Mouse (Mus musculus) spleen, adult 18-20 months (tissue): ENCODE measurements at regions not wholly inside any gene's neighbourhood (a gene's known extent, or its start where the extent isn't known, plus 50 kb on each side); places are given as distances from the start of the nearest gene placed in this dataset.

Source experiments
- DNase-seq, 2 experiments: peaks; one replicate each; pipeline ENCODE4 v3.0.0; 2022; ENCODE audit warnings: mixed read lengths in 2 of 2

DNA sequence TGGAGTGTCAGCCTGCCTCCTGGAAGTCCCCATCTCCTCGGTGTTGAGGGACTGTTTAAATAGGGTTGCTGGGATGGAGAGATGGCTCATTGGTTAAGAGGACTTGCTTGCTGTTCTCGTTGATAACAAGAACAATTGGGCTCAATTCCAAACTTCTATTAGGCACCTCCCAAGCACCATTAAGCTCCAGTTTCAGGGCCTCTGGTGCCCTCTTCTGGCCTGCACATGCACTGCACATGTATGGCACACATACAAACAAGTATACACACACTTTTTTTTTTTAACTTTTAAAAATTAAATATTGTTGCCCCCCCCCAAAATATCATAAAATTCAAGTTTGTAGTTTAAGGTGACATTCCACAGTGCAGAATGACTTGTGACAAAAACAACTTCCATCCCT lies 162.3 kb downstream of the Bmp7 start:
- no peak for DNase-seq

- DNase-seq: no peak
These were observed 161.0 kb downstream of the Bmp7 start for GRCm38 (mm10) chr2:172779096-172779495.

- no peak for DNase-seq
These were observed 157.4 kb downstream of the Bmp7 start for GRCm38 (mm10) chr2:172782686-172783085.

DNA sequence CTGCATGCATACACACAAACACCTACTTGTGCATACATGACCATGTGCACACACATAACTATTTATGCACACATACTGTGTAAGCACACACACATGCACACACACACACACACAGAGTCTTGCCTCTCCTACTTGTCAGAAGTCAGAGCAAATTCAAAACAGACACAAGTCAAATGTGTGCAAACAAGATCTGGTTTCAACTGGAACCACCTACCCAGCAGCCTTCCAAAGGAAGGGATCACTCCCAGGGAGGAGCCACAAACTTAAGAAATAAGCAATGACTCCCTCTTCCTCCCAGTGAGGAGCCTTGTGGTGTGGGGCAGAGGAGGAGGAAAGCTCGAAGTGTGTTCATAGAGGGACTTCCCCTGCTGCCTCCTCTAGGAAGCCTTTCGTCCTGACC lies 153.8 kb downstream of the Bmp7 start:
- no peak for DNase-seq

- DNase-seq: no peak
These were observed 152.7 kb downstream of the Bmp7 start for GRCm38 (mm10) chr2:172787203-172787944.

DNA sequence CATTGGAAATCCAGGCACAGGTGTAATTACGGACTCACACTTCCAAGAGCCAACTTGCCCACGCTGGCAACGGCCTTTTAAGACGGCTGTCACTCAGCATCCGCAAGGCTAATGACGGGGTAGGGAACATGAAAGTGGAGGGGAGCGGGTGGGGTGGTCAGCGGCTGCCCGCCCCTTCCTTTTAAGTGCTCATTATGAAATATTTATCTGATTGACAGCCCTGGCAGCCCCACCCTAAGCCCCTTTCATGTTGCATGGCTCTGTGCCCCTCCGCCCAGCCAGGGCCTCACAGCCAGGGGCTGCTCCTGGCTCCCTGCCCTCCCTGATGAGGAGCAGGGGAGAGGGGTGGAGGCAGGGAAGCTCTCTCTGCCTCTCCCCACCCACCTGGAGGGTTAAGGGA lies 150.9 kb downstream of the Bmp7 start:
- no peak for DNase-seq

GRCm38 (mm10) chr2:172792555-172792954 lies 147.6 kb downstream of the Bmp7 start:
- DNase-seq: no peak

GRCm38 (mm10) chr2:172793991-172794390 lies 146.1 kb downstream of the Bmp7 start:
- no peak for DNase-seq

- no peak for DNase-seq
These were observed 145.3 kb downstream of the Bmp7 start for GRCm38 (mm10) chr2:172794771-172795170.

- no peak for DNase-seq
These were observed 144.0 kb downstream of the Bmp7 start for GRCm38 (mm10) chr2:172796104-172796503.

GRCm38 (mm10) chr2:172796955-172797354 lies 143.2 kb downstream of the Bmp7 start:
- no peak for DNase-seq

DNA sequence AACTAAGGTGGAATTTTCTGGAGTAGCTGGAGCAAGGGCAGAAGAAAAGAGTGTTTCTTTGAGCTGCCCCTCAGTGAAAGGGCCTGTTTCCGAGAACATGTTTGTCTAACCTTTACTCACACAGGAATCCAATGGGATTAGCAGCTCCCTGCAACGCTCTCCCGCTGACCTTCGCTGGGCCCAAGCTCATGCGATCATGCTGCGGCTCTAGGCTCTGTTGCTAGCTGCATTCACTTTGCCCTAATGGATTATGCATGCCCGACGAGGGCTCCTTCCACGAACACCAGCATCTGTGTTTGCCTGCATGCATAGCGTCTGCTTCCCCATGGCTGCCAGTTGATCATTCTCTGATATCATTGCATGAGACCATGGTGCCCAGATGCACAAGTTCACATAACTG lies 140.2 kb downstream of the Bmp7 start:
- DNase-seq: no peak

- DNase-seq: no peak
These were observed 139.3 kb downstream of the Bmp7 start for GRCm38 (mm10) chr2:172800801-172801200.

GRCm38 (mm10) chr2:172801804-172802203 lies 138.3 kb downstream of the Bmp7 start:
- DNase-seq: no peak

DNA sequence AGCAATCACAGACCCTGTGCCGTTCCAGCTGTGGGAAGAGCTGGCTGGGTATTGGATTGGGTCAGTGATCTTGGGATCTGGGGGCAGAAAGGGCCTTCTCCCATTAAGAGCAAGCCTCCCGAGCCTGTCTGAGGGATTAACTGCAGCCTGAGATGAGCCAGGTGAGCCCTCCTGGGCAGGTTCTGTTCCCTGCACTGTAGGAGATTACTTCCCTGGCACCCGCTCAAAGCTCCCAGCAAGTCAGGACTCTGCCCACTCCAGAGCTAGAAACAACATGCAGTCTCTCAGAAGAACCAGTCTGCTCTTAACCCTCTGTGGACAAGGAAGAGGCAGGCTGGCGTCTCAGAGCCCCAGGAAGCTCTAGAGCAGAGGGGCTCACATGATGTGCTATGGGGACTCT lies 132.7 kb downstream of the Bmp7 start:
- DNase-seq: no peak

GRCm38 (mm10) chr2:172809306-172809705 lies 130.8 kb downstream of the Bmp7 start:
- DNase-seq: no peak

DNA sequence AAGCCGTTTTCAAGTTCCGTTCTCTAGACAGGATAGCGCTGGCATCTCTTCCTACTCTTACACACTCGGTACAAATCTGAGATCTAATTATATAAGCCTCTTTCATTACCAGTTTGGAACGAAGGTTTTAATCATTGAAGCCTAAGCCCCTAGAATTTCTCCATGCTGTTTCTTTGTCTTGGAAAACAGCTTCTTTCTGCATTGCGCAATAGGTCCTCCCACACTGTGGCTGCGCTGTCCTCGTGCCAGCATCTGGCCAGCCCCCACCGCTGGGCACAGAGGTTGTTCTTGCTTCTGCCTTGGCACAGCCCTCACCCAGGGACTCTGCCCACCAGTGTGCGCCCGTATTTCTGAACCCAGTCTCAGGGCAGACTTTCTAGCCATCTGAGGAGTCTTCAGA lies 126.8 kb downstream of the Bmp7 start:
- no peak for DNase-seq

DNA sequence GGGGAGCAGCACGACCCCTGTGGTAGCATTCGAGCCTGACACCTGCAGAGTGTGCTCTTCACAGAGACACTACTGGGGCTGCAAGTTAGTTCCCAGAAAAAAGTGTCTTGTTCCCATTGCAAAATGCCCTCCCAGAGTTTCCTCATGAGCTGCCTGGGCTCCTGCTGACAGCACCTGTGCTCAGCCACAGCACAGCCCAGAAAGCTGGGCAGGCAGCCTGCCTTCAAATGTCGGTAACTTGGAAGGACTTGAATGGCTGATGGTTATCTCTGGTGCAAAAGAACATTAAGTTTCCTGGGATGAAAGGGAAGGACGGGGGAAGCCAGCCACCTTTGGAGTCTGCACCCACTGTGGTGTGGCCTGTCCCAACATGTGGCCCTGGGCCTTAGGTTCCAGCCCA lies 126.2 kb downstream of the Bmp7 start:
- no peak for DNase-seq

GRCm38 (mm10) chr2:172815146-172815545 lies 125.0 kb downstream of the Bmp7 start:
- no peak for DNase-seq

- DNase-seq: no peak
These were observed 122.9 kb downstream of the Bmp7 start for GRCm38 (mm10) chr2:172817058-172817745.
